Mouse (Mus musculus): ENCODE data around the gene Rgs7.

Rgs7 gene

GRCm38 (mm10) chr1:175299603-175300397, 192.5 kb downstream of the Rgs7 start:
- DNase-seq, result no peak

GRCm38 (mm10) chr1:175296906-175297305, 195.4 kb downstream of the Rgs7 start:
- DNase-seq, result no peak

- no peak for DNase-seq
Measured at GRCm38 (mm10) chr1:175290072-175290471, 202.2 kb downstream of the Rgs7 start.

GRCm38 (mm10) chr1:175262341-175262740, 230.0 kb downstream of the Rgs7 start:
- no peak for DNase-seq

- no peak for DNase-seq
Measured at GRCm38 (mm10) chr1:175259374-175259773, 232.9 kb downstream of the Rgs7 start.

- no peak for DNase-seq
Measured at GRCm38 (mm10) chr1:175255224-175255623, 237.1 kb downstream of the Rgs7 start.

- no peak for DNase-seq
Measured at GRCm38 (mm10) chr1:175254724-175255123, 237.6 kb downstream of the Rgs7 start.

GRCm38 (mm10) chr1:175242135-175242534, 250.2 kb downstream of the Rgs7 start:
- no peak for DNase-seq

GRCm38 (mm10) chr1:175240137-175240536, 252.2 kb downstream of the Rgs7 start:
- DNase-seq, result no peak

- no peak for DNase-seq
Measured at GRCm38 (mm10) chr1:175221593-175222500, 270.5 kb downstream of the Rgs7 start.

GRCm38 (mm10) chr1:175219563-175219962, 272.7 kb downstream of the Rgs7 start:
- no peak for DNase-seq

- DNase-seq, result no peak
Measured at GRCm38 (mm10) chr1:175207004-175207403, 285.3 kb downstream of the Rgs7 start.

- no peak for DNase-seq
Measured at GRCm38 (mm10) chr1:175205633-175206032, 286.7 kb downstream of the Rgs7 start.

GRCm38 (mm10) chr1:175203544-175203943, 288.8 kb downstream of the Rgs7 start:
- DNase-seq, result no peak

- no peak for DNase-seq
Measured at GRCm38 (mm10) chr1:175202902-175203301, 289.4 kb downstream of the Rgs7 start.

- no peak for DNase-seq
Measured at GRCm38 (mm10) chr1:175198881-175199280, 293.4 kb downstream of the Rgs7 start.

GRCm38 (mm10) chr1:175195806-175196205, 296.5 kb downstream of the Rgs7 start:
- DNase-seq, result no peak

- DNase-seq, result no peak
Measured at GRCm38 (mm10) chr1:175188186-175188585, 304.1 kb downstream of the Rgs7 start.

GRCm38 (mm10) chr1:175185211-175185610, 307.1 kb downstream of the Rgs7 start:
- DNase-seq, result no peak

GRCm38 (mm10) chr1:175184736-175185135, 307.6 kb downstream of the Rgs7 start:
- DNase-seq, result no peak

- DNase-seq, result no peak
Measured at GRCm38 (mm10) chr1:175178733-175179132, 313.6 kb downstream of the Rgs7 start.

GRCm38 (mm10) chr1:175174918-175175675, 317.2 kb downstream of the Rgs7 start:
- no peak for DNase-seq

- DNase-seq, result no peak
Measured at GRCm38 (mm10) chr1:175155469-175155868, 336.8 kb downstream of the Rgs7 start.
